Mouse (Mus musculus) skeletal muscle tissue, adult 2 months (tissue): Measurements from ENCODE around the gene Acvr2b.
"Not testable (repeated sequence)": the region's sequence is repeated elsewhere in the genome, so short reads cannot be mapped to it uniquely, and the experiment has no call there.

Experiments used
- DNase-seq: peaks from one replicate; pipeline ENCODE4 v3.0.0-alpha.2; 2012; ENCODE audit warnings: low read depth, low spot score

The Acvr2b gene

DNA sequence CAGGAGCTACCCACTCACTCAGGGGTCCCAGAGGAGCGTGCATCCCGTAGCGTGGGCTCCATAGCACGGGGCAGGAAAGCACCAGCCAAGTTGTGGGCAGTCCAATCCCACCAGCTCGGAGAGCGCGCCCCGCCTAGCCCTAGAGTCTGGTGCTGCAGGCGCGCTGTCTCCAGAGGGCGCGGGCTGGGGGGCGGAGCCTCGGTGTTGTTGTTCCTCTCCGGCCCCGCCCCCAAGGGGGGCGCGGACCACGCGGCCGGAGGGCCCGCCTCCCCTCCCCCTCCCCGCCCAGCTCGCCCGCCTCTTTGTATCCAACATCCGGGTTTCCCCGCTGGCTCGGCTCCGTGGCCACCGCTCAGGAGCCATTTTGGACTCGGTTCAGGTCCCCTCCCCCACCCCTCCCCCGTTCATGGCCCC lies at the start of gene Acvr2b:
Gene Acvr2b (plus strand): TSS at position 318 of the 414 bp plus-strand sequence.
- peak; percentile 91 for DNase-seq

DNA sequence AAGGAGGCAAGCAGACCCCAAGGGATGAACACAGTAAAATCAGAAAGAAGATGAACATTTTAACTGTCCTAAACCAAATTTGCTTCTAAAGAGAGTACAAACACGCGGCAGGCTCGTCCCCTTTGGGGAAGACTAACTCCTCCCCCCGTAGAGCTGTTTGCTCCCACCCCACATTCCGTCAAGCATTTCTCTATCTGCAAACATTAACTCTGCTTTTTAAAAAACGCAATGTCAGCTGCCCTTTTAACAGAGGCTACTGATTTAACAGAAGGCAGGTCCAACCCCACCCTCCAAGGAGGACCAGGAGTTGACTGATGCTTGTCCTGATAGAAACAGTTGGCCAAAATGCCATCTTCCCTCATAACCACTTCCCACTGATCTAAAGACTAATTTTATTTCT lies 48.0 kb upstream of the Acvr2b start:
- no peak for DNase-seq

DNA sequence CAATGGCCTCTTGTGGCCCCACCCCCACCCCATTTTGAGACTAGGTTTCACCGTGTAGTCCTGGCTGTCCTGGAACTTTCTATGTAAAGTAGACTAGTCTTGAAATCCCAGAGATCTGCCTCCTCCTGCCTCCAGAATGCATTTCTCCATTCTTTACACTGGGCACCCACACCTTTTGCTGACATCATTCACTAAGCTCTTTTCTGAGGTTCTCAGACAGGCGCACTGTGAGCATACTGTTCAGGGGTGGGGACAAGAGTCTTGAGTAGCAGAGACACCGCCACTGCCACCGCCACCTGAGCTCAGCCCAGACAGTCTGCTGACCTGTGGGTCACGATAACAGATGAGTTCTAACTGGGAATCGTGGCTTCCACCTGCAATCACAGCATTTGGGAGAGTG lies 46.0 kb upstream of the Acvr2b start:
- no peak for DNase-seq

DNA sequence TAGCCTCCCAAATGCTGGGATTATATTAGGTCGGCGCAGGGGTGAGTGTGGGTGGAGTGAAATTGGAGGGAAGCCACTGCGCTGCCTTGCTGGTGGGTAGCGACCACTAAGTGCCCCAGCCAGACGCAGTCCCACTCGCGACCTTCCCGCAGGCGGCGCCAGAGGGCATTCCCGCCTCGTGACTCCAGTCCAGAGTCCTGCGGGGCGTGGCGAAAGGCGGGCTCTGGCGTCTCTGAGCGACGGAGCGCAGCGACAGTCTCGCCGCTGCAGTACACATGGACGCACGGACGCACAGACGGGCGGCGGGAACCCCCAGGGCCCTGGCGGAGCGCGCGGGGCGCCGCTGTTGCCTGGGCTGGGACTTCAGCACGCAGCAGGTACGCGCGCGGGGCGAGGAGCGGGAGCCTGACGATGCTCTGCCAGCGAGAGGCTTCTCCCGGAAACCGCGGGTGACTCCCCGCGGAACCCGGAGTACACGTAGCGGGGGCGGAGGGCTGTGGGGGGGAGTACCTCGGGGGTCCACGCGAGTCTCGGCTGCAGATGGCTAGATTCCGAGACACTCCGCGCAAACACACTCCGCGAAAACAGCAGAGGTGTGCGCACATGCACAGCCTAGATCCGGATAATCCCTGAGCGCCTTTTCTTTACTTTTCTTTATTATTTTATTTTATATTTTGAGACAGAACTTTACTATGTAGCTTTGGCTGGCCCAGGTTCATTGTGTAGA lies 44.4 kb upstream of the Acvr2b start, which contains the start of gene Xylb:
Gene Xylb (plus strand): TSS at position 51 of the 727 bp plus-strand sequence.
- peak; percentile 60 for DNase-seq

DNA sequence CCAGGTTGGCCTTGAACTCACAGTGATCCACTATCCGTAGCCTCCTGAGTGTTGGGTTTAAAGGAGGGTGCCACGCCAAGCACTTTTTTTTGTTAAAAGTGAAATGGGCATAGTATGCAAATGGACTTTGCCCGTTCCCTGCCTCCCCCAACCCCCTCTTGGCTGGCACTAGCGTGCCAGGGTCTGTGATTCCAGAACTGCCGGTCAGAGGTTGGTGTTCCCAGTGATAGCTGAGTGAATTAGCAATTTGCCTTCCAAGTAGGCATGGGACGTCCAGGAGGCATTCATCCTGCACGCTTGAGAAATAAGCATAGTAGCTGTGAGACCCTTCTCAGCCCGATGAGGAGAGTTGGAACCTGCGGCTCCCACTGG lies 43.9 kb upstream of the Acvr2b start:
- no peak for DNase-seq

DNA sequence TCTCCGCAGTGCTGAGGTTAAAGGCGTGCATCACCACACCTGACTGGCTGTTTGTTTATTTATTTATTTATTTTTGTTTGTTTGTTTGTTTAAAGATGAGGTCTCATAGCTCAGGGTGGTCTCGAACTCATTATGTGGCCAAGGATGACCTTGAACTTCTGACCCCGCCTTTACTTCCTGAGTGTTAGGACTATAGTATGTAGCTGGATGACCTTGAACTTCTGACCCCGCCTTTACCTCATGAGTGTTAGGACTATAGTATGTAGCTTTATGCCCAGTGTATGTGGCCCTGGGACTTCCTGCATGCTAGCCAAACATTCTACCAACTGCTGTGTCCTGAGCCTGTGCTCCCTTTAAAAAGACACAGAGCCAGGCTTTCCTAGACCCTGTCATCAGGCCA lies 40.5 kb upstream of the Acvr2b start:
- DNase-seq: no peak

DNA sequence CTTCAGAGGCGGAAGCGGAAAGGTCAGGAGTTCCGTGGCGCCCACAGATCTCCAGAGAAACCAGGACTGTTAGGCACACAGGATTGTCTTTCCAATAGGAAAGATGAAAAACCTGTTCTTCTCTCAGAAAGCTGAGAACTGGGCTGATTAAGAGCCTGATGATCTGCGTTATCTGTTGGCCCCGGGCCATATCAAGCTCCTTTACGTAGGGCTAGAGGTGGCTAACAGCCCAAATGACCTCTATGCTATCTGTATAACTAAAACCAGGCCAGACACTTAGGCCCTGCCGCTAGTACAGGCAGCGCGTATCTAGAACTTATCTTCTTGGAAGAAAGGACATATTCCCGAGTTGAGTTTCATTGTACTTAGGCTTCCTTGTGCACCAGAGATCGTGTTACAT lies 38.7 kb upstream of the Acvr2b start:
- no peak for DNase-seq

DNA sequence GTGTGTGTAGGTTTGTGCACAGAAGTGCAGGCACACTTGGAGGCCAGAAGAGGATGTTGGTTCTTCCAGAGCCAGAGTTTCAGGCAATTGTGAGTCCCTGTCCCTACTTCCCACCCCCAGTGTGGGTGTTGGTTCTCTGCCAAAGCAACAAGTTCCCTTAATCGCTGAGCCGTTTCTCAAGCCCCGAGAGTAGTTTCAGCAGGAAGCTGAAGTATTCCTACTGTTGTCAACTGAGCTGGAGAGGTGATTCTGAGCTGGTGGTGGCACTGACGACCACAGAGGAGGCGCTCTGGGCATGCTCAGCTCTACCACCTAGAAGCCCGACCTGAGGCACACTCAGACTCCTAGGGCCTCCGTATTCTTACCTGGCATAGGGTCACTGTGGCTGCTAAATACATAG lies 36.6 kb upstream of the Acvr2b start, which contains the start of gene Slc22a14:
Gene Slc22a14 (minus strand): TSS at position 270 of the 400 bp plus-strand sequence.
- DNase-seq: no peak

DNA sequence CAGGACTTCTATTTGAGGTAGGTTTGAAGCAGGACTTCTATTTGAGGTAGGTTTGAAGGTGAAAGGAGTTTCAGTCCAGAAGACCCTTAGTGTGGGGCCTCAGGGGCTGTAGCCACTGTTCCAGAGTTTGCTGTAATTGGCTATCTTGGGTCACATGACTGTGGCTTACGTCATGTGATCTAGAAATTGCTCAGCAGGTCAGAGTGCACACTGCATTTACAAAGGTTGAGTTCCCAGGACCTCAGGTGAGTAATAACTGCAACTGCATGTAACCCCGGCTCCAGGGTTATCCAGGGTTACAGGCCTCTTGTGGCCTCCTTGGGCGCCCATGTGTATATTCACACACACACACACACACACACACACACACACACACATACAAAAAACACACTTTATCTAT lies 33.6 kb upstream of the Acvr2b start:
- DNase-seq: no peak

DNA sequence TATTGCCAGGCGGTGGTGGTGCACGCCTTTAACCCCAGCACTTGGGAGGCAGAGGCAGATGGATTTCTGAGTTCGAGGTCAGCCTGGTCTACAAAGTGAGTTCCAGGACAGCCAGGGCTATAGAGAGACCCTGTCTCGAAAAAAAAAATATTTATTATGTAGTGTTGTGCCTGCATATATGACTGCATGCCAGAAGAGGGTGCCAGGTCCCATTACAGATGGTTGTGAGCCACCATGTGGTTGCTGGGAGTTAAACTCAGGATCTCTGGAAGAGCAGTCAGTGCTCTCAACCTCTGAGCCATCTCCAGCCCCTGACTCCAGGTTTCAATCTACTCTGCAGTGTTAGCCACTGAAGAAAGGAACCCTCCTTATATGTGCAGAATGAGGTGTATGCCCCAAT lies 31.1 kb upstream of the Acvr2b start:
- DNase-seq: not testable (repeated sequence)

DNA sequence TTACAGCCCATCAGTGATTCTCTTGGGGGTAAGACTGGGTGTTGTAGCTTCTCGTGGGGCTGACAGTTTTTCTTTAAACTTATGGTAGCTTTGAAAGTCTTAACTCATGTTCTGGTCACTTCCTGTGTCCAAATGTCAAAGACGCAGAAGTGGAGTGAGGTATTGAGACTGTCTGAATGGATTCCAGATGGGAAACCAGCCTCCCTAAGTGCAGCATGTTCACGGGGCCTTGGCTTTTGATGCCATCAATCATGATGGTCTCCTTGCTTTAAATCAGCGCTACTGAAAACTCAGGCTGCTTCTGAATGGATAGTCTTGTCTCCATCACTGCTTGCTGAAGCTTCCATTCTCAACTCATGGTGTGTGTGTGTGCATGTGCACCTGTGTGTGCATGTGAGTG lies 30.7 kb upstream of the Acvr2b start:
- DNase-seq: no peak

DNA sequence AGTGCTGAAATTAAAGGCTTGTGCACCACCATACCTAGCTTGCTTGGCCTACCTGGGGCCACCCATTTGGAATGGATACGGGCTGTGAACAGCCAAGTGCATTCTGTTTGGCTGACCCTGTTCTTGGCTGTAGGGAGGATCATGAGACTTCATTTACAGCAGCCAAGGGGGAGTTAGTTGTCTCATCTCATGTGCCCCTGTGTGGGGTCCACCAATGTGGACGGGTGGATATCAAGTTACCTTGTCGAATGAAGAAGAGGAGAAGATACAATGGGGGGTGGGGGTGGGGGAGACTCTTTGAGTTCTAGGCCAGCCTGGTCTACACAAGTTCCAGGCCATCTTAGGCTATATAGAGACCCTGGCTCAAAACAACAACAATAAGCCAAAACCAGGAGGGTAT lies 26.9 kb upstream of the Acvr2b start:
- no peak for DNase-seq

DNA sequence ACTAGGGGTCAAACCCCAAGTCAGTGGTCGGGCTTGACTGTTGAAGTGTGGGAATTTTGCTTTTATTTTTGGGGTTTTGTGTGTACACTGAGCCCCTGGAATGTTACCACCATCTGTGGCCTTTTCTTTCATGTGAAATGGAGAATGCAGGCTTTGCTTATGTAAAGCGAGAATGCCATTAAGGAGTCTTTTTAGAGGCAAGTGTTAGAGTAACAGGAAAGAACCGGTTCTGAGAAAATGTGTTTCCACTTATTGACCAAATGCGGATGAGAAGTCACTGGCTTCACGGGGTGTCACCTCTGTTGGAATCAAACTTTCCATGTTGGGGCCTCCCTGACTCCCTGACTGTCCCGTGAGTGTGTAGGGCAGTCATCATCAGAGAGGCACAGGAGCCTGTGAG lies 26.4 kb upstream of the Acvr2b start:
- DNase-seq: no peak

DNA sequence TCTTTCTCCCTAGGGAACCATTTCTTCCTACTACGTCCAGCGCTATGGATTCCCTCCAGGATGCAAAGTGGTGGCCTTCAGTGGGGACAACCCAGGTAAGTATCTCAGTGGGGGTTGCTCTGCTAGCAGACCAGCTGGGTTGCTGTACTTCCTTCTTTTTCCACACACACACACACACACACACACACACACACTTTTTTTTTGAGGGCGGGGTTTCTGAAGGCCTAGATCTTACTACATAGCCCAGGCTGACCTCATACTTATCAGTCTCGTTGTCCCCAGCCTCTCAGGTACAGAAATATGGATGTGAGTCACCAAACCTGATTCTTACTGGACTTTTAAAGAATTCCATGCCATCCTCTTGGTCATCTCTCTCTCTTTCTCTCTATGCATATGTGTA lies 23.7 kb upstream of the Acvr2b start:
- DNase-seq: no peak

DNA sequence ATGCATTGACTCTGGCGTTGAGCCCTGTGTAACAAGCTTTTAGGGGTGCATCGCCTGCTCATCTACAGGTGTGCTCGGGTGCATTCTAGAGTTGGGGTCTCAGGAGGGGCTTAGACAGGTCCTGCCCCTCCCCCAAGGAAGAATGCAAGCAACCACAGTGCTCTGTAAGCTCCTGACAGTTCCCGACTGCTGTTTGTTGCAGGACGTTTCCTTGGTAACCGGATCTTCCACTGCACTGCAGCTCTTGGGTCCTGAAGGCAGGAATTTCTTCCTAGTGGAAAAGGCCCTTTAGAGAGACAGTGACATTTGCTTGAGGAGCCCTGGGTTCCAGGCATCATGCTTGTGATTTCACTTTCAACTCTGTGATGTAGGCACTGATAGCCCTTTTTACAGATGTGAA lies 19.3 kb upstream of the Acvr2b start:
- no peak for DNase-seq

DNA sequence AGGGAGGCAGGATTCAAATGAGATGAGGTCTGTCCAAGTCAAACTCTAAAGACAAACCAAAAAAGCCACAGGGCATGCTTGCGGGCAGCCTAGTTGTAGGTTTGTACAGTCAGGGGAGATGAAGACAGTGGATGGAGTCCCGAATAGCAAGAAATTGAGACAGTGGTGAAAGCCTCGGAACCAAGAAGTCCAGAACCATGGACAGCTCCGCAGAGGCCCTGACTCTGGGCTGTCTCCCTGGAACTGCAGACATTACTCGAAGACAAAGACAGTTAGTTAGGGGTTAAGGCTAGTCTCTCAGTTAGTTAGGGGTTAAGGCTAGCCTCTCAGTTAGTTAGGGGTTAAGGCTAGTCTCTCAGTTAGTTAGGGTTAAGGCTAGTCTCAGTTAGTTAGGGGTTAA lies 13.0 kb upstream of the Acvr2b start:
- no peak for DNase-seq

DNA sequence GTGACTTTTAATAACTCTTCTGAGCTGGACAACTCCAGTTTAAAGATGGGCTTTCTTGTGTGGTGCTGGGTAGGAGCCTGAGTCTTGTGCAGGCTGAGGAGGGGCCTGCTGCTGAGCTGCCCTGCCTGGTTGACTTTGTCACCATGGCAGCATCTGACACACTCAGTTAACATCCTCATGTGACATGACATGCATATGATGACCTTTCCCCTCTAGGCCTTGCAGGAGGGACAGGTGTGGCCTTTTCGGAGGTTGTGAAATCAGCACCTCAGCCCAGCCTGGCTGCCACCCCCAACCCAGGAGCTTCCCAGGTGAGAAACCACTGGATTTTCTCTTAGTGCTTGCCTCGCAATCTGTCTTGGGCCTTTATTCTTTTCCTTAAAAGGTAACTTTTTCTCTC lies 11.7 kb upstream of the Acvr2b start:
- DNase-seq: no peak

DNA sequence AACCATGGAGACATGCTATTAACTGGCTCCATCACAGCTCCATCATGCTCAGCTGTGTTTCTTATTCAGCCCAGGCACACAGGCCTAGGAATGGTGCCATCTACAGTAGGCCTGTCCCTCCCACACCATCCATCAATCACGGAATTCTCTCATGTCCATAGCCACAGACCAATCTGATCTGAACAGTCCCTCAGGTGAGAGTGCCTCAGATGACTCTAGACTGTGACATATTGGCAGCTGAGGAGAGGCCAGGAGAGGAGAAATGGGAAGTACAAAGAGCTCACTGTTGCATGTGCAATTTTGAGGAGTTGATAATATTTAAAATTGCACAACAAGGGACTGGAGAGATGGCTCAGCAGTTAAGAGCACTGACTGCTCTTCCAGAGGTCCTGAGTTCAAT lies 7.1 kb upstream of the Acvr2b start:
- DNase-seq: no peak

DNA sequence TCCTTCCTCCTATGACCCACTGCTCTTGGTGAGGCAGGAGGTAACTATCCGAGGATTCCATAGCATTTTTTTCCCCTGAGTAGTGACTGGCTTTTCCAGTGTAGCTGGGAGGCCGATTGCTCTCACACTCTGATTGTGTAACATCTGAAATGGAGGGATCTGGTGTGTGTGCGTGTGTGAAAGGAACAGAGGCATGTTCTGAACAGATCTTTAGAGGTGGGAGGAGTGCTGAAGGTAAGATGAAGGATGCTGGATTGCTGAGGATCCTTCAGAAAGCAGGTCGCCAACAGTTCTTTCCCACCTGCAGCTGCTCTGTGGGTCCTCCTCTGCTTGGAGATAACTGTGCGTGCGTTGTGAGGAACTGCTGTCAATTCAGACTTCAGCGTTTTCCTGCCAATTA lies 567 bp upstream of the Acvr2b start:
- DNase-seq: no peak

DNA sequence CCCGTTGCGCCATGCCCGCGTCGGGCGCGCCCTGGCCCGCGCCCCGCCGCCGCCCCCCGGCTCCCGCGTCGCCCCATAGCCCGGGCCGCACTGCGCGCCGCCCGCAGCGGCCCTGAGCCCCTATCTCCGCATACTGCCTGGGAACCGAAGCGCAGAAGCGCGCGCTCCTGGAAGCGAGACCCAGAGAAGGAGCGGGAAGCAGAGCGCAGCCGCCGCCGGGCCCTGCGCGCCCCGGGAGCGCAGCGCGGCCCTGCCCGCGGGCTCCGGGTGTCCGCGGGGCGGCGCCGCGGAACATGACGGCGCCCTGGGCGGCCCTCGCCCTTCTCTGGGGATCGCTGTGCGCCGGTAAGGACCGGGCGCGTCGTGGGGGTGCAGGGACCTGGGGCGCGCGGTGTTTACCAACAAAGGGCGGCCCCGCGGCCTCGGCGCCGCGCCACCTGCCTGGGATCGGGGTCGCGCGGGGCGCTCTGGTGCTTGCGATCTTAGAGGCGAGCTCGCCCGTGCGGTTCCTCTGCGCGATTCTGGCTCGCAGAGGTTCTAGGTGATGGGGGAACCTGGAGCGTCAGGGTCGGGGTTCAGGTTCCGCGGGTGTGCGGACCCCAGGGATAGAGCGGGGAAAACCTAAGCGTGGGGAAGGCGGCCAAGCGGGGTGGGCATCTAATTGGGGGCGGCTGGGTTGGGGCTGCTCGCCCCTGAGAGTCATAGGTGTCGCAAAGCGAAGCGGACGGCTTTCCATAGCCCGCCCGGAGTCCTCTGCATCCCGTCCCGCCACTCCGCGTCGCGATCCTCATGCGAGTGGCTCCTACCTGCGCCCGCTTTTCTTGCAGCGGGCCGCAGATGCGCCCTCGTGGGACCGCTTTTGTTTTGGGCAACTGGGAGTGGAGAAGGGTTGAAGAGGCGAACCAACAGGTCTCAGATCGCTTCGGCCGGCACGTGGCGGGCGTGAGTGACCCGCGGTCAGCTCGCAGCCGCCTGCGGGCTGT lies 626 bp downstream of the Acvr2b start:
- peak; percentile 32 for DNase-seq

DNA sequence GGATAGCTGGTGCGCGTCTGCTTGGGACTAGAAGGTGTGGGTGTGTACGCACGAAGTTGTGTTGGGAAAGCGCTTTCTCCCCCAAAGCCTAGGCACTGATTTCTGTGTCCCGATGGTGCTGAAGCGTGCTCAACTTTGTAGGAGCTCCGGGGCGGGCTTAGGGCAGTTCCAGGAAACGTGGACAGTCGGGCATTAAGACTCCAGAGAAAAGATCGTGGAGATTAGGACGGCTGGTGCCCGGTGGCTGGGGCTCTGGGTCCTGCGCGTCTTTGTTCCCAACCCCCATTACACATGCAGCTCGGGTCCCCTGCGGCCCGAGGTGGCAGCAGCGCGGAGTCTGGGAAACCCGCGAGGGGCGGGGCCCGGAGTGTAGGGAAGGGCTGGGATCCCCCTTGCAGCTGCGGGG lies 1.3 kb downstream of the Acvr2b start:
- no peak for DNase-seq

DNA sequence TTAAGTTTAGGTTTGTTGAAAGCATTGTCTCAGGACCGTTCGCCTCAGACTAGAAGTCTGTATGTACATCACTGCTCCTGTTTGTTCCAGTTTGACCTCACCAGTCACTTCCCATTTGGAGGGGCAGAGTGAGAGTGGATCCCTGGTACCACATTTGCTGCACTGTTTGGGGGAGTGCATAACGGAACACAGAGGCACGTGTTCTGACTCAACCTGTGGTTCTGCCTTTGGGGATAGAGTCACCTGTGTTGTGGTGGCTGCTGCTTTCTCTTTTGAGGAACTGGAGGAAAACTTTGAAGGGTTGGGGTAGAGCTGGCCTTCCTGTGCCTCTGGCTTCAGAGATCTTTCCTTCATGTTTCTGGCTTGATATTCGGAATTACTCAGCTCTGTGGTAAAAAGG lies 2.2 kb downstream of the Acvr2b start:
- DNase-seq: no peak

DNA sequence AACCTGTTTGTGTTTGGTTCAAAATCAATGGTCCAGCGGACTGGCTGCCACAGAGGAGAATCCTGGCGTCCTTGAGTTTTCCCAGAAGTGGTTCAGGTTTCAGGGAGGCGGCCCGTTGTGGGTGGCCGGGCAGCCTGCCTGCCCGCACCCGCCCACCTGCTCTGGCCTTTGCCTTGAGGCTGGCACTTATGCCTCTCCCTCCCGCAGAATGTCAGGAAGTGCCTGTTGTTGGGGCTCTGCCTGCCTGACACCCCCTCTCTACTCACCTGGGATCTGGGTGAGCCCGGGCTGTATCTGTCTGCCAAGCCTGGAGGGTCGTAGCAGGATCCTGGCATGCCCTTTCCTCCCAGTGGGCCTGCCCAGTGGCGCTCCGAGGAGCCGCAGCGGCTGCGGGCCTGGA lies 6.0 kb downstream of the Acvr2b start:
- DNase-seq: peak; percentile 73
